Mouse (Mus musculus): Measurements from ENCODE around the gene Cyp4x1.
A peak's percentile ranks its signal among the peaks of the same experiment; 100 is the strongest.

The Cyp4x1 gene

GRCm38 (mm10) chr4:115090592-115090991 lies 43.5 kb downstream of the Cyp4x1 start:
- DNase-seq (ENCODE audit: low read depth, low spot score) = no peak

- no peak for DNase-seq (ENCODE audit: low read depth, low spot score)
These were observed 45.3 kb downstream of the Cyp4x1 start, which contains the start of gene Pdzk1ip1 for GRCm38 (mm10) chr4:115088611-115089338. Gene Pdzk1ip1 (plus strand): TSS chr4:115088708.

- no peak for DNase-seq (ENCODE audit: low read depth, low spot score)
These were observed 47.2 kb downstream of the Cyp4x1 start for GRCm38 (mm10) chr4:115086763-115087415.

- no peak for DNase-seq (ENCODE audit: low read depth, low spot score)
These were observed 47.8 kb downstream of the Cyp4x1 start for GRCm38 (mm10) chr4:115086257-115086656.

GRCm38 (mm10) chr4:115085522-115086095 lies 48.5 kb downstream of the Cyp4x1 start:
- DNase-seq (ENCODE audit: low read depth, low spot score) = peak; percentile 41

GRCm38 (mm10) chr4:115083031-115083430 lies 51.0 kb downstream of the Cyp4x1 start:
- no peak for DNase-seq (ENCODE audit: low read depth, low spot score)

GRCm38 (mm10) chr4:115079821-115080349 lies 54.2 kb downstream of the Cyp4x1 start:
- no peak for DNase-seq (ENCODE audit: low read depth, low spot score)

GRCm38 (mm10) chr4:115078892-115079820 lies 54.9 kb downstream of the Cyp4x1 start:
- DNase-seq (ENCODE audit: low read depth, low spot score) = no peak

GRCm38 (mm10) chr4:115075204-115075915 lies 58.7 kb downstream of the Cyp4x1 start:
- no peak for DNase-seq (ENCODE audit: low read depth, low spot score)

- no peak for DNase-seq (ENCODE audit: low read depth, low spot score)
These were observed 59.3 kb downstream of the Cyp4x1 start for GRCm38 (mm10) chr4:115074789-115075188.

GRCm38 (mm10) chr4:115071668-115072067 lies 62.4 kb downstream of the Cyp4x1 start:
- DNase-seq (ENCODE audit: low read depth, low spot score) = no peak

GRCm38 (mm10) chr4:115063518-115064239 lies 70.4 kb downstream of the Cyp4x1 start:
- DNase-seq (ENCODE audit: low read depth, low spot score) = no peak

GRCm38 (mm10) chr4:115062875-115063517 lies 71.1 kb downstream of the Cyp4x1 start:
- DNase-seq (ENCODE audit: low read depth, low spot score) = no peak

- DNase-seq (ENCODE audit: low read depth, low spot score) = no peak
These were observed 71.6 kb downstream of the Cyp4x1 start for GRCm38 (mm10) chr4:115062540-115062874.

- no peak for DNase-seq (ENCODE audit: low read depth, low spot score)
These were observed 73.3 kb downstream of the Cyp4x1 start for GRCm38 (mm10) chr4:115060753-115061152.

GRCm38 (mm10) chr4:115059871-115060270 lies 74.2 kb downstream of the Cyp4x1 start:
- no peak for DNase-seq (ENCODE audit: low read depth, low spot score)

GRCm38 (mm10) chr4:115058871-115059590 lies 75.0 kb downstream of the Cyp4x1 start:
- no peak for DNase-seq (ENCODE audit: low read depth, low spot score)

- no peak for DNase-seq (ENCODE audit: low read depth, low spot score)
These were observed 75.7 kb downstream of the Cyp4x1 start for GRCm38 (mm10) chr4:115058317-115058761.
